Mouse (Mus musculus): ENCODE data around the gene Mylk2. TPM values are rescaled to one million over a fixed set of nuclear protein-coding genes. Genes with fewer than 3 reads are reported as not detected.

Mylk2 gene
- polyA plus RNA-seq (2012; rRNA removed): not detected in 2 replicates

- Histone ChIP-seq H3K27me3 (ENCODE audit: control insufficient read depth, insufficient read depth, low read length) (no peaks in the 10 kb centered on the region), H3K4me3 (replicated peaks; ENCODE audit: insufficient read depth, low read depth, low read length) (no peak within 1 kb of the TSS), H3K27ac (ENCODE audit: insufficient read depth, low read length) (no peak within 1 kb of the TSS), H3K4me1 (ENCODE audit: control insufficient read depth, insufficient read depth, low read length) (peaks cover 29% of the 10 kb centered on the region)
- peak; percentile 55 to 59 for DNase-seq
- 7% methylated on average over 12 of the region's 12 CpGs for whole genome bisulfite sequencing
- TF ChIP-seq CTCF (IDR thresholded peaks at IDR 0.05; ENCODE audit: borderline replicate concordance, insufficient read depth, low read depth, low read length) (no peak), POLR2A (IDR thresholded peaks at IDR 0.05; ENCODE audit: borderline replicate concordance, insufficient read depth, low read length) (no peak)
Observed at GRCm38 (mm10) chr2:152911031-152911430, at the start of gene Mylk2. Mylk2 (plus strand) TSS chr2:152911352.

DNA sequence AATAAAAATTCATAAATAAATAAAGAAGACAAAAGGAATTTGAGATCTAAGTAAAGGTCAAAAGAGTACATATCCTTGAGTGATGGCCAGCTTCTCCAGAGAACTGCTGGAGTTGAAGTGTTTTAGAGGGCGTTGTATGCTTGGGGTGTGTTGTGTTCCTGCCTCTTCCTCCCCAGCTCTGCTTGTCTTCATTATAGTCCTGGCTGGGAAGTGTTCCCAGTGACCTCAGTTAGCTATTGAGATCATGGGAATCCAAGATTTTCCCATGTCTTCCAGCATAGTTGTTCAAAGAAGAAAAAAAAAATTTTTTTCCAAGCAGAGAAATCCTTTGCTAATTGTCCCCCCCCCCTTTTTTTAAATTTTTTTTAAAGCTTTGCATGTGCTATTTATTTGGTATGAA, 49.3 kb upstream of the Mylk2 start:
- Histone ChIP-seq H3K4me3 (replicated peaks; ENCODE audit: insufficient read depth, low read depth, low read length) (no peak overlapping the region), H3K27me3 (ENCODE audit: control insufficient read depth, insufficient read depth, low read length) (no peaks in the 10 kb centered on the region), H3K27ac (ENCODE audit: insufficient read depth, low read length) (no peak overlapping the region), H3K4me1 (ENCODE audit: control insufficient read depth, insufficient read depth, low read length) (no peaks in the 10 kb centered on the region)
- 84% methylated on average over 1 of the region's 1 CpGs for WGBS
- TF ChIP-seq CTCF (IDR thresholded peaks at IDR 0.05; ENCODE audit: borderline replicate concordance, insufficient read depth, low read depth, low read length) (no peak), POLR2A (IDR thresholded peaks at IDR 0.05; ENCODE audit: borderline replicate concordance, insufficient read depth, low read length) (no peak)
- no peak for DNase-seq

DNA sequence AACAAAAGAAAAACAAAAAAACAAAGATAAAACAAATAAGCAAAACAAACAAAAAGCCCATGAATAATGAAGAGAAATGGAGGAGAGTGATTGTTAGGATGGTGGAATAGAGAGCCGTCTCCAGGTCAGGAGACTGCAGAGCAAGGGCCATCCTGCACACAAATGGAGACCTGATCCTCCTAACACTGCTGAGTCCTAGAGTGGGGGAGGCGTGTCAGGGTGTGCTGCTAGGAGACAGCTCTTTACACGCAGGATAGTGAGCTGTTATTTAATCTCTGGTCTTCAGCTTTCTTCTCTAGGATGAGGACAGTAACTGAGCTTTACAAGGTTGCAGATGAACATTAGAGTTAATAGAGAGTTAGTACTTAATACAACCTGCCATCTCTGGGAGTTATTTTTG, 48.5 kb upstream of the Mylk2 start:
- Histone ChIP-seq H3K27me3 (ENCODE audit: control insufficient read depth, insufficient read depth, low read length) (no peaks in the 10 kb centered on the region), H3K4me1 (ENCODE audit: control insufficient read depth, insufficient read depth, low read length) (no peaks in the 10 kb centered on the region), H3K4me3 (replicated peaks; ENCODE audit: insufficient read depth, low read depth, low read length) (no peak overlapping the region), H3K27ac (ENCODE audit: insufficient read depth, low read length) (no peak overlapping the region)
- WGBS: 83% methylated on average over 3 of the region's 3 CpGs
- no peak for TF ChIP-seq CTCF (IDR thresholded peaks at IDR 0.05; ENCODE audit: borderline replicate concordance, insufficient read depth, low read depth, low read length)
- TF ChIP-seq POLR2A (IDR thresholded peaks at IDR 0.05; ENCODE audit: borderline replicate concordance, insufficient read depth, low read length): no peak
- DNase-seq: no peak

DNA sequence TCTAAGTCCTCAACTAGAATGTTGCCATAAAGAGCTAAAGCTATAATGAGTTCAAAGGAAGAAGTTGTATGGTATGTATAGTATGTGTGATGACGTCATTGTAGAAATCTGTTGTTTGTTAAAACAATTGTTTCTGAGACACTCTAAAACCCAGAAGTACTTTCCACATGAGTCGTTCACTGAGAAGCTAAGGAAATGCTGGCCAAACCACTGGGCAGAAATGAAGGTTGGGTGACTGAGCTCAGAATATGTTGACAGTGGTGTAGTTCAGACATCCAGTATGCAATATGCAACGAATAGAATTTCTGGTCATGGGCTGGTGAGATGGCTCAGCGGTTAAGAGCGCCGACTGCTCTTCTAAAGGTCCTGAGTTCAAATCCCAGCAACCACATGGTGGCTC, 47.8 kb upstream of the Mylk2 start:
- no peaks in the 10 kb centered on the region for H3K27me3 ChIP-seq (ENCODE audit: control insufficient read depth, insufficient read depth, low read length)
- DNase-seq: no peak
- H3K4me1 ChIP-seq (ENCODE audit: control insufficient read depth, insufficient read depth, low read length): no peaks in the 10 kb centered on the region
- H3K4me3 ChIP-seq (replicated peaks; ENCODE audit: insufficient read depth, low read depth, low read length): no peak overlapping the region
- 97% methylated on average over 6 of the region's 6 CpGs for WGBS
- H3K27ac ChIP-seq (ENCODE audit: insufficient read depth, low read length): no peak overlapping the region
- no peak for TF ChIP-seq CTCF (IDR thresholded peaks at IDR 0.05; ENCODE audit: borderline replicate concordance, insufficient read depth, low read depth, low read length)
- TF ChIP-seq POLR2A (IDR thresholded peaks at IDR 0.05; ENCODE audit: borderline replicate concordance, insufficient read depth, low read length): no peak

GRCm38 (mm10) chr2:152878239-152878638, 32.9 kb upstream of the Mylk2 start:
- no peaks in the 10 kb centered on the region for H3K4me1 ChIP-seq (ENCODE audit: control insufficient read depth, insufficient read depth, low read length)
- no peak overlapping the region for H3K4me3 ChIP-seq (replicated peaks; ENCODE audit: insufficient read depth, low read depth, low read length)
- TF ChIP-seq CTCF (IDR thresholded peaks at IDR 0.05; ENCODE audit: borderline replicate concordance, insufficient read depth, low read depth, low read length) (no peak), POLR2A (IDR thresholded peaks at IDR 0.05; ENCODE audit: borderline replicate concordance, insufficient read depth, low read length) (no peak)
- WGBS: 95% methylated on average over 3 of the region's 3 CpGs
- DNase-seq: no peak
- H3K27me3 ChIP-seq (ENCODE audit: control insufficient read depth, insufficient read depth, low read length): no peaks in the 10 kb centered on the region
- no peak overlapping the region for H3K27ac ChIP-seq (ENCODE audit: insufficient read depth, low read length)

DNA sequence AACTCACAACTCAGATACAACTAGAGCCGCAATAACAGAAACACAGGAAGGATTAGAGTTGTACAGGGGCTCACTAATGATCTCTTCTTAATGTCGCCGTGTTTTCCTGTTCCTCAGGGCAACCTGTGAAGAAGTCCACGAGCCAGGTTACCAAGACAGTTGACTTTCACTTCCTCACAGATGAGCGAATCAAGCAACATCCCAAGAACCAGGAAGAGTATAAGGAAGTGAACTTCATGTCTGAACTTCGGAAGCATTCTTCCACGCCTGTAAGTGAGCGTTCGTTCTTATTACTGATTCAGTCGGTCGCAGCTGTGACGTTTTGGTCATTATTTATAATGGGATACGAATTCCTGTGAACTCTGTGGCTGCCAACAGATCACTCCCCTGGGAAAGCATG, 30.3 kb upstream of the Mylk2 start:
- Histone ChIP-seq H3K27ac (ENCODE audit: insufficient read depth, low read length) (no peak overlapping the region), H3K4me1 (ENCODE audit: control insufficient read depth, insufficient read depth, low read length) (no peaks in the 10 kb centered on the region), H3K4me3 (replicated peaks; ENCODE audit: insufficient read depth, low read depth, low read length) (no peak overlapping the region), H3K27me3 (ENCODE audit: control insufficient read depth, insufficient read depth, low read length) (no peaks in the 10 kb centered on the region)
- DNase-seq: no peak
- TF ChIP-seq POLR2A (IDR thresholded peaks at IDR 0.05; ENCODE audit: borderline replicate concordance, insufficient read depth, low read length) (no peak), CTCF (IDR thresholded peaks at IDR 0.05; ENCODE audit: borderline replicate concordance, insufficient read depth, low read depth, low read length) (no peak)
- 86% methylated on average over 13 of the region's 13 CpGs for WGBS

- no peak for TF ChIP-seq POLR2A (IDR thresholded peaks at IDR 0.05; ENCODE audit: borderline replicate concordance, insufficient read depth, low read length)
- TF ChIP-seq CTCF (IDR thresholded peaks at IDR 0.05; ENCODE audit: borderline replicate concordance, insufficient read depth, low read depth, low read length): no peak
- DNase-seq: no peak
- Histone ChIP-seq H3K27me3 (ENCODE audit: control insufficient read depth, insufficient read depth, low read length) (no peaks in the 10 kb centered on the region), H3K4me3 (replicated peaks; ENCODE audit: insufficient read depth, low read depth, low read length) (no peak overlapping the region), H3K27ac (ENCODE audit: insufficient read depth, low read length) (no peak overlapping the region), H3K4me1 (ENCODE audit: control insufficient read depth, insufficient read depth, low read length) (no peaks in the 10 kb centered on the region)
- WGBS: 92% methylated on average over 6 of the region's 6 CpGs
Observed at GRCm38 (mm10) chr2:152884101-152884645, 27.0 kb upstream of the Mylk2 start.

DNA sequence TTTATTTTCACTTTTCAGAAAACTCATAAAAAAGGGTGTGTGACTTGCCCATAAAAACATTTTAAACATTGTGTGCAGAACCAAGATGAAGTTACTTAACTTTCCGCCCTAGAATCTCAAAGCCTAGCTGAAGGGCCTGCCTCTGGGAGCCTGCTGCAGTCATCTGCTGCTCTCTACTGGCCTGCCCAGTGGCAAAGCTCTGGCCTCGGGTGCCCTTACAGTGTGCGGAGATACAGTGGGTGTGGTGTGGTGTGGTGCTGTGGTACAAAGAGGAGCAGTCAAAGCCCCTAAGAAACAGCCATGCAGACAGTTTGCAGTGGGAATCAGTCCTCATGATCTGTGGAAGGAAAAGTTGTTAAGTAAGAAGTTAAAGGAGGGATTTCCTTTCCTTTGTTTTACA, 23.9 kb upstream of the Mylk2 start:
- WGBS: 87% methylated on average over 3 of the region's 3 CpGs
- no peaks in the 10 kb centered on the region for H3K4me1 ChIP-seq (ENCODE audit: control insufficient read depth, insufficient read depth, low read length)
- no peak overlapping the region for H3K27ac ChIP-seq (ENCODE audit: insufficient read depth, low read length)
- H3K4me3 ChIP-seq (replicated peaks; ENCODE audit: insufficient read depth, low read depth, low read length): no peak overlapping the region
- DNase-seq: no peak
- TF ChIP-seq CTCF (IDR thresholded peaks at IDR 0.05; ENCODE audit: borderline replicate concordance, insufficient read depth, low read depth, low read length) (no peak), POLR2A (IDR thresholded peaks at IDR 0.05; ENCODE audit: borderline replicate concordance, insufficient read depth, low read length) (no peak)
- H3K27me3 ChIP-seq (ENCODE audit: control insufficient read depth, insufficient read depth, low read length): no peaks in the 10 kb centered on the region

All from cerebellum, adult 2 months (tissue).